Mouse (Mus musculus) hindbrain, embryonic 11.5 days (tissue): ENCODE measurements at regions not wholly inside any gene's neighbourhood (a gene's known extent, or its start where the extent isn't known, plus 50 kb on each side); places are given as distances from the start of the nearest gene placed in this dataset.
"Not testable (repeated sequence)": the region's sequence is repeated elsewhere in the genome, so short reads cannot be mapped to it uniquely, and the experiment has no call there.

ENCODE experiments used
- ATAC-seq: fragments of 200-750 bp; cut with Nextera tagmentation; 2 replicates; pipeline ENCODE4 v1.8.0; 2017; ENCODE audit warnings: mild to moderate bottlenecking, moderate TSS enrichment, moderate library complexity; ENCODE audit not compliant: low FRiP score
- DNase-seq: peaks from one replicate; pipeline ENCODE4 v3.0.0-alpha.2; 2015; ENCODE audit warnings: low spot score
- H3K27ac ChIP-seq: fragments of 300-500 bp; sonication (generic); 2 replicates; pipeline ENCODE4 v1.5.1; 2014; ENCODE audit warnings: mild to moderate bottlenecking, low read depth, low read length
- H3K27me3 ChIP-seq: fragments of 300-500 bp; sonication (generic); 2 replicates; pipeline ENCODE4 v1.6.1; 2014; ENCODE audit warnings: mild to moderate bottlenecking, low read length, moderate library complexity, mixed read lengths; ENCODE audit not compliant: control insufficient read depth, insufficient read depth
- H3K36me3 ChIP-seq: fragments of 300-500 bp; sonication (generic); 2 replicates; pipeline ENCODE4 v1.6.1; 2014; ENCODE audit warnings: mild to moderate bottlenecking, low read length, moderate library complexity, mixed read lengths; ENCODE audit not compliant: control insufficient read depth, insufficient read depth
- H3K4me1 ChIP-seq: fragments of 300-500 bp; sonication (generic); replicated peaks from 2 replicates; pipeline ENCODE4 v1.6.1; 2014; ENCODE audit warnings: low read length, mixed read lengths; ENCODE audit not compliant: control insufficient read depth, insufficient read depth
- H3K4me2 ChIP-seq: fragments of 300-500 bp; sonication (generic); replicated peaks from 2 replicates; pipeline ENCODE4 v1.6.1; 2014; ENCODE audit warnings: mild to moderate bottlenecking, low read depth, low read length
- H3K4me3 ChIP-seq: fragments of 300-500 bp; sonication (generic); 2 replicates; pipeline ENCODE4 v1.5.1; 2014; ENCODE audit warnings: low read depth, low read length
- H3K9ac ChIP-seq: fragments of 300-500 bp; sonication (generic); 2 replicates; pipeline ENCODE4 v1.6.1; 2014; ENCODE audit warnings: low read depth, low read length
- H3K9me3 ChIP-seq: fragments of 300-500 bp; sonication (generic); 2 replicates; pipeline ENCODE4 v1.6.1; 2016; ENCODE audit warnings: low read length; ENCODE audit not compliant: control insufficient read depth
- WGBS: fragments of 180-500 bp; shearing (Covaris S2); extraction: QIAGEN DNeasy Blood & Tissue Kit; methylation state at CpG from one replicate; pipeline ENCODE4 v1.1.7; 2014; 5-methylcytosine and 5-hydroxymethylcytosine counted together

- Histone ChIP-seq H3K27me3 (no peaks in the 10 kb centered on the region), H3K27ac (no peak overlapping the region), H3K4me2 (no peak overlapping the region), H3K36me3 (no peaks in the 10 kb centered on the region), H3K9ac (no peak overlapping the region), H3K4me1 (no peaks in the 10 kb centered on the region), H3K9me3 (no peaks in the 10 kb centered on the region), H3K4me3 (no peak overlapping the region)
- ATAC-seq = no peak
- DNase-seq = no peak
- WGBS = 81% methylated on average over 4 of the region's 4 CpGs
Measured at GRCm38 (mm10) chr14:71561906-71562305, 929.7 kb downstream of the Gm9195 start.

DNA sequence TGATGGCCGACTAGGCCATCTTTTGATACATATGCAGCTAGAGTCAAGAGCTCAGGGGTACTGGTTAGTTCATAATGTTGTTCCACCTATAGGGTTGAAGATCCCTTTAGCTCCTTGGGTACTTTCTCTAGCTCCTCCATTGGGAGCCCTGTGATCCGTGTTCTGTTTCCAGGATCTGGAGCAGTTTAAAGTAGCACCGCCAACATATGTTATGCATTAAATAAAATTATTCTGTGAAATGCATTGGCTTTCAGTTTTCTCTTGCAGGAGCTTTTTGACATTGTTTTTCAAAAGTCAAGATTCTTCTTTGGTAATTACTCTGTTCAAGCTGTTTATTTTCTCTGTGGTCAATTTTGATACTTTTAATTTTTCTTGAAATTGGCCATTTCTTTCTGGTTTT, 937.3 kb downstream of the Gm9195 start:
- not testable (repeated sequence) for H3K36me3 ChIP-seq, H3K27me3 ChIP-seq, H3K9me3 ChIP-seq, DNase-seq, H3K9ac ChIP-seq, H3K4me1 ChIP-seq, ATAC-seq, H3K4me3 ChIP-seq, H3K27ac ChIP-seq, H3K4me2 ChIP-seq
- 93% methylated on average over 2 of the region's 3 CpGs for WGBS

DNA sequence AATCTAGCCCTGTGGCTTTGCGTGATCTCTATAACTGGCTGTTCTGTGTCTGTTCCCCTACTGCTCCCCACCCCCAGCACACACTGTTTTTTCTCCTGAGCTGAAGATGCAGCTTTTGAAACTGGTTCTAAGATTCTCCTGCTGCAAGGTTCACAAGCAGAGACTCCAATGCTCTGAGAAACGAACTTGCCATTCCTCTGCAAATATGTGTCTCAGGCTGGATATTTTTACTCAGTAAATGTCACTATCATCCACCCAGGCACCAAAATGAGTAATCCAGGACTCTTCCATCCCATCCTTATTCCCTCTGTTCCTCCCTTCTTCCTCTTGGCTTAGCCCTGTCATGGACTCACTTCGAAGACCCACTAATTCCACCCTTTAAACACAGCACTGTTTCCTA, 943.9 kb upstream of the Fam160b2 start:
- 85% methylated on average over 3 of the region's 3 CpGs for WGBS
- Histone ChIP-seq H3K36me3 (no peaks in the 10 kb centered on the region), H3K4me1 (no peaks in the 10 kb centered on the region), H3K9me3 (no peaks in the 10 kb centered on the region), H3K27ac (no peak overlapping the region), H3K4me2 (no peak overlapping the region), H3K9ac (no peak overlapping the region), H3K27me3 (no peaks in the 10 kb centered on the region), H3K4me3 (no peak overlapping the region)
- no peak for ATAC-seq
- DNase-seq = no peak

GRCm38 (mm10) chr14:71532074-71532659, 932.5 kb upstream of the Fam160b2 start:
- ATAC-seq (no peak), DNase-seq (no peak)
- no peak overlapping the region for H3K27ac ChIP-seq
- H3K4me1 ChIP-seq = no peaks in the 10 kb centered on the region; the same call in 1 of the 2 replicates
- no peaks in the 10 kb centered on the region for H3K9me3 ChIP-seq
- no peaks in the 10 kb centered on the region for H3K27me3 ChIP-seq
- no peak overlapping the region for H3K4me2 ChIP-seq
- no peak overlapping the region for H3K9ac ChIP-seq
- no peaks in the 10 kb centered on the region for H3K36me3 ChIP-seq
- 76% methylated on average over 11 of the region's 11 CpGs for WGBS
- no peak overlapping the region for H3K4me3 ChIP-seq

DNA sequence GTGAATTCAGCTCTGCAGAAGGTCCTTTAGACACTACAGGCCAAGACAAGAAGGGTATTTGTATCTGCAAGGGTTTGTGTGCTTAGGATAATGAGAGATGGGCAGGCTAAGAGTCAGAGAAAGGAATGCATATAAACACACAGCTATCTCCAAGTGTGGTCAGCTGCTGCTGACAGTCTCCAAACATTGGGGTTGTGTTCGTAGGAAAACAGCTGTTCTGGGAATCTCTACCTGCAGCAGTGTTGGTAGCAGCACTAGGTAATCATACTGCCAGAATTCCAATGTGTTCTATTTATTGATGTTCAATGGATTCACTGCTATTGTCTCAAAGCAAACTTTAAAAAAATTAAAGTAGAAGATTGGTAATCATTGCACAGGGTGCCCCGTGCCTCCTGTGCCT, 931.7 kb upstream of the Fam160b2 start:
- 81% methylated on average over 2 of the region's 2 CpGs for WGBS
- Histone ChIP-seq H3K4me1 (no peaks in the 10 kb centered on the region; the same call in 1 of the 2 replicates), H3K9ac (no peak overlapping the region), H3K27me3 (no peaks in the 10 kb centered on the region), H3K4me3 (no peak overlapping the region), H3K27ac (no peak overlapping the region), H3K36me3 (no peaks in the 10 kb centered on the region), H3K4me2 (no peak overlapping the region), H3K9me3 (no peaks in the 10 kb centered on the region)
- ATAC-seq = no peak
- no peak for DNase-seq

DNA sequence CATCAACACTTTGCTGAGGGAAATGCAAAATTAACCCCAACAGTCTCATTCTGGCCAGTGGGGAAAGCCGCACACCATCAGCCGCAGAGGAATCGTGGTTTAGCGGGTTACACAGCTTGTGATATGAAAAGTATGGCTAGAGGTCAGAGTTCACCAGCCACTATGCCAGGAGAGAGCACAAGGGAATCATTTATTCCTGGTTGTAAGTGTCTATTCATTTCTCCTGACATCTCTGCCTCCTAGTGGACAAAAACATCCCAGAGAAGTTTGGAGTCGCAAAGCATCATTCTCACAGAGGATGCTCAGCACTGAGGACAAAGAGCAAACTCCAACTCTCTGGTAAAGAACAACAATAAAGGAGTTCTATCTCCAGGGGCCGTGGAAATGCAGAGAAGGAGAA, 930.8 kb upstream of the Fam160b2 start:
- no peak for ATAC-seq
- DNase-seq = no peak
- WGBS = 67% methylated on average over 6 of the region's 6 CpGs
- no peaks in the 10 kb centered on the region for H3K36me3 ChIP-seq
- no peak overlapping the region for H3K4me3 ChIP-seq
- no peak overlapping the region for H3K9ac ChIP-seq
- H3K9me3 ChIP-seq = no peaks in the 10 kb centered on the region
- no peak overlapping the region for H3K4me2 ChIP-seq
- no peak overlapping the region for H3K27ac ChIP-seq
- H3K27me3 ChIP-seq = no peaks in the 10 kb centered on the region
- no peaks in the 10 kb centered on the region; the same call in 1 of the 2 replicates for H3K4me1 ChIP-seq

- Histone ChIP-seq H3K36me3 (no peaks in the 10 kb centered on the region), H3K9ac (no peak overlapping the region), H3K27ac (no peak overlapping the region), H3K4me2 (no peak overlapping the region), H3K4me3 (no peak overlapping the region), H3K27me3 (no peaks in the 10 kb centered on the region), H3K4me1 (no peaks in the 10 kb centered on the region), H3K9me3 (no peaks in the 10 kb centered on the region)
- DNase-seq (no peak), ATAC-seq (no peak)
- 42% methylated on average over 2 of the region's 2 CpGs for WGBS
Measured at GRCm38 (mm10) chr14:71518541-71518940, 918.9 kb upstream of the Fam160b2 start.

DNA sequence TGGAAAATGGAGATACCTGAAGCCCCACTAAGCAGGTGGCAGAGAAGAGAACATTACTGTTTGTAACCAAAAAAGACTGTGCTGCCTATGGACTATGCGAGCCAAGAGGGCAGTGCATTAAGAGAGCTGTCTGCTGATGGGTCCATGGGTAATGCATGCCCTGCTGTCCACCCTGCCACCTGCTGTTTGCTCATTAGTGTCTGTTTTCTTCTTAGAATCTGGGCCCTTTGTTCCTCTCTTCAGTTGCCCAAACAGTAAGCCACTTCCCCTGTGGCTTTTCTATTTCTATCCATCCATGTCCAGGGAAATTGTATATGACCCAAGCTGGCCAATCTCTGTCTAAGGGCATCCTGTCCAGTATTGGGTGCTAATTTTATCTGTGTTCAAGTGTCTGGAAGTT, 901.2 kb upstream of the Fam160b2 start:
- Histone ChIP-seq H3K27me3 (no peaks in the 10 kb centered on the region), H3K4me3 (no peak overlapping the region), H3K9me3 (no peaks in the 10 kb centered on the region), H3K9ac (no peak overlapping the region), H3K36me3 (no peaks in the 10 kb centered on the region), H3K27ac (no peak overlapping the region), H3K4me1 (no peaks in the 10 kb centered on the region), H3K4me2 (no peak overlapping the region)
- ATAC-seq (no peak), DNase-seq (no peak)
- 59% methylated on average over 1 of the region's 1 CpGs for WGBS

- no peak overlapping the region for H3K4me3 ChIP-seq
- H3K9ac ChIP-seq = no peak overlapping the region
- WGBS = 80% methylated on average over 7 of the region's 7 CpGs
- no peak for ATAC-seq
- no peaks in the 10 kb centered on the region for H3K36me3 ChIP-seq
- H3K27ac ChIP-seq = no peak overlapping the region
- H3K4me2 ChIP-seq = no peak overlapping the region
- H3K27me3 ChIP-seq = no peaks in the 10 kb centered on the region
- no peaks in the 10 kb centered on the region for H3K4me1 ChIP-seq
- no peak for DNase-seq
- H3K9me3 ChIP-seq = no peaks in the 10 kb centered on the region
Measured at GRCm38 (mm10) chr14:71491201-71491600, 891.6 kb upstream of the Fam160b2 start.
